8 mouse cellular contexts compared by ENCODE assay signal in genomic region chr5:135903551-135904151, GRCm38 (mm10). TPM values are rescaled to one million over a fixed set of nuclear protein-coding genes. Genes with fewer than 3 reads are reported as not detected.
A peak's percentile ranks its signal among the peaks of the same experiment; 100 is the strongest.
DNase-seq lines count a peak whose midpoint lies in the region; ATAC-seq and TF ChIP-seq lines count a peak whose summit lies in the region.

No protein-coding gene starts in this region.

- peak overlapping the region; percentile 76 for H3K4me2 ChIP-seq in forebrain, embryonic 15.5 days (replicated peaks)
- peak overlapping the region; percentile 69 for H3K4me2 ChIP-seq in neural tube, embryonic 15.5 days

- in situ Hi-C loops in ES-E14 (cut with MboI; ENCODE audit: low sequenced_read_pairs in 2 of 2, unreplicated experiment in 2 of 2): no loop called here

- WGBS in forebrain, embryonic 15.5 days: 1% methylated on average over 30 of the region's 30 CpGs
- WGBS in neural tube, embryonic 15.5 days: under 1% methylated on average over 29 of the region's 30 CpGs

- H3K4me1 ChIP-seq in ES-E14 (ENCODE audit: control insufficient read depth in 2 of 2, insufficient read depth in 2 of 2, low read length in 2 of 2, poor library complexity in 1 of 2): peaks cover 2 to 15% of the 10 kb centered on the region in 2 experiments; a peak in 3 of 4 replicates
- H3K4me1 ChIP-seq in forebrain, embryonic 15.5 days: peaks cover 22% of the 10 kb centered on the region
- H3K4me1 ChIP-seq in neural tube, embryonic 15.5 days: peaks cover 29% of the 10 kb centered on the region

- H3K36me3 ChIP-seq in ES-E14 (ENCODE audit: control insufficient read depth, insufficient read depth, low read length, poor library complexity, severe bottlenecking): peaks cover 24% of the 10 kb centered on the region
- peaks cover 9% of the 10 kb centered on the region; the same call in 1 of the 2 replicates for H3K36me3 ChIP-seq in forebrain, embryonic 15.5 days
- peaks cover 17% of the 10 kb centered on the region; the same call in 1 of the 2 replicates for H3K36me3 ChIP-seq in neural tube, embryonic 15.5 days

- no peaks in the 10 kb centered on the region for H3K9me3 ChIP-seq in ES-E14 (ENCODE audit: control insufficient read depth, insufficient read depth, low read depth, low read length)
- H3K9me3 ChIP-seq in forebrain, embryonic 15.5 days: no peaks in the 10 kb centered on the region
- no peaks in the 10 kb centered on the region for H3K9me3 ChIP-seq in neural tube, embryonic 15.5 days (replicated peaks)

- H3K9ac ChIP-seq in ES-E14 (ENCODE audit: insufficient read depth, low read depth, low read length, poor library complexity, severe bottlenecking): peak overlapping the region; percentile 63
- H3K9ac ChIP-seq in forebrain, embryonic 15.5 days (replicated peaks): peak overlapping the region; percentile 47
- H3K9ac ChIP-seq in neural tube, embryonic 15.5 days (replicated peaks): peak overlapping the region; percentile 53

- H3K4me3 ChIP-seq in ES-E14 (ENCODE audit: insufficient read depth in 1 of 2, low read depth in 1 of 2, low read length in 2 of 2, poor library complexity in 1 of 2, severe bottlenecking in 1 of 2): peak overlapping the region; percentile 53 to 65
- H3K4me3 ChIP-seq in forebrain, embryonic 15.5 days: peak overlapping the region; percentile 38
- peak overlapping the region; percentile 41 for H3K4me3 ChIP-seq in neural tube, embryonic 15.5 days (replicated peaks)

- H3K27me3 ChIP-seq in forebrain, embryonic 15.5 days: no peaks in the 10 kb centered on the region
- H3K27me3 ChIP-seq in neural tube, embryonic 15.5 days (replicated peaks): no peaks in the 10 kb centered on the region

- peak; percentile 93 for DNase-seq in ES-E14 (ENCODE audit: low read depth, low spot score)
- DNase-seq in cerebellum, adult 11 months: peak; percentile 97
- peak; percentile 66 for DNase-seq in heart, postnatal 25 days (ENCODE audit: low spot score)
- peak; percentile 90 to 97 for DNase-seq in layer of hippocampus, adult 18-20 months (ENCODE audit: low spot score in 2 of 2)
- DNase-seq in lung, adult 18-20 months: peak; percentile 90 to 93
- peak; percentile 96 for DNase-seq in testis, postnatal 10 days (ENCODE audit: low spot score)

- ATAC-seq in forebrain, embryonic 15.5 days (replicated peaks): peak; percentile 94
- peak; percentile 97 for ATAC-seq in neural tube, embryonic 15.5 days (ENCODE audit: low FRiP score)

- H3K27ac ChIP-seq in ES-E14 (ENCODE audit: insufficient read depth, low read depth, low read length, poor library complexity, severe bottlenecking): peak overlapping the region; percentile 49; the same call in 1 of the 2 replicates
- H3K27ac ChIP-seq in forebrain, embryonic 15.5 days (replicated peaks): peak overlapping the region; percentile 85
- peak overlapping the region; percentile 94 for H3K27ac ChIP-seq in neural tube, embryonic 15.5 days (replicated peaks)

- intact Hi-C loops in heart, postnatal 25 days (cut with DNase I): loop anchor here (1.0 kb wide), 2 partner anchors 32 to 62 kb away; no protein-coding TSS in a partner anchor

TF ChIP-seq in ES-E14, 5 proteins besides CTCF, POLR2A, EP300 and RAD21:
- TF ChIP-seq CHD2 (IDR thresholded peaks at IDR 0.05; ENCODE audit: low read depth, low read length) (no peak; the same call in 1 of the 2 replicates), ZNF384 (IDR thresholded peaks at IDR 0.05; ENCODE audit: low read depth, low read length) (no peak), MAFK (IDR thresholded peaks at IDR 0.05; ENCODE audit: insufficient read depth, low read depth, low read length) (no peak), ZC3H11A (IDR thresholded peaks at IDR 0.05; ENCODE audit: borderline replicate concordance, low read depth, low read length) (no peak), HCFC1 (IDR thresholded peaks at IDR 0.05; ENCODE audit: borderline replicate concordance, insufficient read depth, low read length) (no peak)
TF ChIP-seq in ES-E14: peak in this region for 0.

RNA-seq across cellular contexts. Expression of gene Hspb1, which starts 15.9 kb away (rescaled TPM):
- total RNA-seq in ES-E14 (2012; rRNA removed): 630 and 878 TPM in 2 replicates
- 6.2 and 6.5 TPM in 2 replicates for polyA plus RNA-seq in forebrain, embryonic 15.5 days (2015; fragmentation: Nextera tagmentation; extraction: Ambion mirVana)
- total RNA-seq in heart, postnatal 25 days (2021): 100 to 1,000 TPM; 385 to 513 TPM
- total RNA-seq in layer of hippocampus, adult 18-20 months (2021): 10 to 100 TPM; 16.7 to 22.4 TPM
- polyA plus RNA-seq in neural tube, embryonic 15.5 days (2015; fragmentation: Nextera tagmentation; extraction: Ambion mirVana): 36.4 and 38.1 TPM in 2 replicates

RNA-seq across cellular contexts. Expression of gene Ywhag, which starts 30.8 kb away (rescaled TPM):
- total RNA-seq in ES-E14 (2012; rRNA removed): 109 and 176 TPM in 2 replicates
- polyA plus RNA-seq in forebrain, embryonic 15.5 days (2015; fragmentation: Nextera tagmentation; extraction: Ambion mirVana): 664 and 720 TPM in 2 replicates
- 100 to 1,000 TPM; 285 to 296 TPM for total RNA-seq in heart, postnatal 25 days (2021)
- 1,000 to 10,000 TPM; 1,236 to 1,273 TPM for total RNA-seq in layer of hippocampus, adult 18-20 months (2021)
- 776 and 868 TPM in 2 replicates for polyA plus RNA-seq in neural tube, embryonic 15.5 days (2015; fragmentation: Nextera tagmentation; extraction: Ambion mirVana)

Comparison
In these comparisons a context has a peak if more than half of its experiments do, and no peak if none do; other contexts are left out.
1. Peak in every context shown above with its lines: DNase-seq, ATAC-seq, H3K4me3 ChIP-seq and H3K27ac ChIP-seq.
2. RNA of gene Hspb1, which starts 15.9 kb away (total RNA-seq): 630 to 878 TPM in ES-E14 and 385 to 513 TPM in heart, postnatal 25 days; 16.7 to 22.4 TPM in layer of hippocampus, adult 18-20 months; every median in the first group is over 10 times any median in the second.